Mouse (Mus musculus) kidney, postnatal 0 days (tissue): ENCODE results near the gene Fam131a. TPM values are rescaled to one million over a fixed set of nuclear protein-coding genes. Genes with fewer than 3 reads are reported as not detected.

ENCODE experiments used
- ATAC-seq: fragments of 200-750 bp; cut with Nextera tagmentation; replicated peaks from 2 replicates; pipeline ENCODE4 v1.8.0; 2017; ENCODE audit warnings: low read depth, moderate number of reproducible peaks, moderate TSS enrichment, moderate library complexity; ENCODE audit not compliant: low FRiP score
- DNase-seq: peaks from one replicate; pipeline ENCODE4 v3.0.0-alpha.2; 2016; ENCODE audit warnings: low spot score
- H3K27ac ChIP-seq: fragments of 300-500 bp; sonication (generic); 2 replicates; pipeline ENCODE4 v1.5.1; 2014; ENCODE audit warnings: mild to moderate bottlenecking
- H3K27me3 ChIP-seq: fragments of 300-500 bp; sonication (generic); 2 replicates; pipeline ENCODE4 v1.6.1; 2014; ENCODE audit warnings: low read length, mixed read lengths; ENCODE audit not compliant: insufficient read depth
- H3K36me3 ChIP-seq: fragments of 300-500 bp; sonication (generic); 2 replicates; pipeline ENCODE4 v1.6.1; 2014; ENCODE audit warnings: low read length, mixed read lengths; ENCODE audit not compliant: insufficient read depth
- H3K4me1 ChIP-seq: fragments of 300-500 bp; sonication (generic); replicated peaks from 2 replicates; pipeline ENCODE4 v1.6.1; 2014; ENCODE audit warnings: antibody characterized with exemption, low read length, mixed read lengths; ENCODE audit not compliant: insufficient read depth
- H3K4me2 ChIP-seq: fragments of 300-500 bp; sonication (generic); 2 replicates; pipeline ENCODE4 v1.6.1; 2014; ENCODE audit warnings: mild to moderate bottlenecking, low read length, moderate library complexity, mixed read lengths
- H3K4me3 ChIP-seq: fragments of 300-500 bp; sonication (generic); replicated peaks from 2 replicates; pipeline ENCODE4 v1.5.1; 2014; ENCODE audit warnings: low read depth, low read length
- H3K9ac ChIP-seq: fragments of 300-500 bp; sonication (generic); 2 replicates; pipeline ENCODE4 v1.6.1; 2014; ENCODE audit warnings: low read depth, low read length
- H3K9me3 ChIP-seq: fragments of 300-500 bp; sonication (generic); replicated peaks from 2 replicates; pipeline ENCODE4 v1.6.1; 2016; ENCODE audit warnings: low read length, inconsistent platforms, mixed read lengths
- CTCF ChIP-seq: IDR thresholded peaks from 2 replicates; pipeline ENCODE4 v1.5.1; 2016; ENCODE audit warnings: antibody characterized with exemption, low read depth, mild to moderate bottlenecking, moderate library complexity
- WGBS: fragments of 180-500 bp; shearing (Covaris S2); extraction: QIAGEN DNeasy Blood & Tissue Kit; methylation state at CpG from one replicate; pipeline ENCODE4 v1.1.7; 2014; 5-methylcytosine and 5-hydroxymethylcytosine counted together
- polyA plus RNA-seq: library from polyadenylated mRNA; unstranded; fragments of >200 nt; fragmentation: Nextera tagmentation; extraction: Ambion mirVana; gene quantifications from 2 replicates; pipeline ENCODE4 v1.2.1, GENCODE M21; 2015

Gene Fam131a
- polyA plus RNA-seq, 1 experiment from 2014 or later = 6.9 TPM

GRCm38 (mm10) chr16:20702522-20702893 is 9.5 kb downstream of the Fam131a start:
- peak; percentile 84 for ATAC-seq
- WGBS = 12% methylated on average over 8 of the region's 8 CpGs
- H3K4me2 ChIP-seq = no peak overlapping the region
- H3K27ac ChIP-seq = peak overlapping the region; percentile 62
- peak; percentile 92 for DNase-seq
- H3K4me1 ChIP-seq = peaks cover 7% of the 10 kb centered on the region; the same call in 1 of the 2 replicates
- no peak overlapping the region for H3K4me3 ChIP-seq
- H3K9ac ChIP-seq = no peak overlapping the region; the same call in 1 of the 2 replicates
- no peaks in the 10 kb centered on the region for H3K9me3 ChIP-seq
- H3K27me3 ChIP-seq = no peaks in the 10 kb centered on the region
- no peaks in the 10 kb centered on the region; the same call in 1 of the 2 replicates for H3K36me3 ChIP-seq
- TF ChIP-seq CTCF = peak; percentile 82

DNA sequence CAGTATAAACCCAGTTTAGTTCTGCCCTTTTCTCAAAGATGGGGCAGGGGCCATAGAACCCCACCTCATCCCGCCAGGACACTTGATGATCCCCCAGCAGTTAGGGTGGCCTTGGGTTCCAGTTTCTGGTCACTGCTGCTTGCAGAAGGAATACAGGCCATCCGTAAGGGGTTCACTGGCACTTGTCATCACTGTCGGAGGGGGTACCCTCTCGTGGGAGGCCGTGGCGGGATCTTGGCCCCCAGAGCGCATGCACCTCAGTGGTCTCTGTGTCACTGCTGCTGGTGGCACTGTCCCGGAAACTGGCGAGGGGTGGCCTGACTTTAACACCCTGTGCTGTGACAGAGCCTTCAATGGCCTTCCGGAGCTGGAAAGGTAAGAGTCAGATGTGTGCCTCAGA is 10.0 kb downstream of the Fam131a start:
- ATAC-seq (no peak), DNase-seq (no peak)
- Histone ChIP-seq H3K27ac (no peak overlapping the region), H3K4me3 (no peak overlapping the region), H3K9ac (no peak overlapping the region), H3K27me3 (no peaks in the 10 kb centered on the region), H3K4me1 (peaks cover 7% of the 10 kb centered on the region; the same call in 1 of the 2 replicates), H3K36me3 (peaks cover 4% of the 10 kb centered on the region; the same call in 1 of the 2 replicates), H3K9me3 (no peaks in the 10 kb centered on the region), H3K4me2 (no peak overlapping the region)
- WGBS = 92% methylated on average over 10 of the region's 10 CpGs
- TF ChIP-seq CTCF = no peak

GRCm38 (mm10) chr16:20703699-20704400 is 10.8 kb downstream of the Fam131a start:
- peaks cover 4% of the 10 kb centered on the region; the same call in 1 of the 2 replicates for H3K36me3 ChIP-seq
- WGBS = 84% methylated on average over 6 of the region's 6 CpGs
- DNase-seq = no peak
- no peaks in the 10 kb centered on the region for H3K27me3 ChIP-seq
- no peak overlapping the region for H3K4me2 ChIP-seq
- no peak overlapping the region for H3K27ac ChIP-seq
- peaks cover 7% of the 10 kb centered on the region; the same call in 1 of the 2 replicates for H3K4me1 ChIP-seq
- TF ChIP-seq CTCF = no peak
- H3K4me3 ChIP-seq = no peak overlapping the region
- H3K9ac ChIP-seq = no peak overlapping the region
- ATAC-seq = no peak
- H3K9me3 ChIP-seq = no peaks in the 10 kb centered on the region

DNA sequence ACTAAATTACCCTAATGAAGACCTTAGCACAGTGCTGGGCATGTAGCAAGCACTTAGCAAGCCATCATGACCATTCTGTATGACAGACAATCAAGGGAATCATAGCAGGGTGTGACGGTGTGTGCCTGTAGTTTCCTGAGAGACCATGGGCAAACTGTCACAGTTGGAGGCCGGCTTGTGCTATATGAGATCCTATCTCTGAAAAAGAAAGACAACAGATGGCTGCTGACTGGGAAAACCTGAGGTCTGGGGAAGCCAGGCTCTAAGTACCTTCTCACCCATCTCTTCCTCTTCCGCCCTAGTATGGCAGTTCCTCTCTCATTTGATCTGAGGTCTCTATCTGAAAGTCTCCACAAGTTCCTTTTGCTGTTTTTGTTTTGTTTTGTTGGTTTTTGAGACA is 12.7 kb downstream of the Fam131a start:
- ATAC-seq (no peak), DNase-seq (no peak)
- H3K4me2 ChIP-seq = no peak overlapping the region
- H3K27me3 ChIP-seq = no peaks in the 10 kb centered on the region
- H3K4me1 ChIP-seq = peaks cover 7% of the 10 kb centered on the region; the same call in 1 of the 2 replicates
- peaks cover 8% of the 10 kb centered on the region; the same call in 1 of the 2 replicates for H3K36me3 ChIP-seq
- WGBS = 83% methylated on average over 3 of the region's 3 CpGs
- no peaks in the 10 kb centered on the region for H3K9me3 ChIP-seq
- H3K9ac ChIP-seq = no peak overlapping the region
- no peak for TF ChIP-seq CTCF
- no peak overlapping the region for H3K27ac ChIP-seq
- H3K4me3 ChIP-seq = no peak overlapping the region

DNA sequence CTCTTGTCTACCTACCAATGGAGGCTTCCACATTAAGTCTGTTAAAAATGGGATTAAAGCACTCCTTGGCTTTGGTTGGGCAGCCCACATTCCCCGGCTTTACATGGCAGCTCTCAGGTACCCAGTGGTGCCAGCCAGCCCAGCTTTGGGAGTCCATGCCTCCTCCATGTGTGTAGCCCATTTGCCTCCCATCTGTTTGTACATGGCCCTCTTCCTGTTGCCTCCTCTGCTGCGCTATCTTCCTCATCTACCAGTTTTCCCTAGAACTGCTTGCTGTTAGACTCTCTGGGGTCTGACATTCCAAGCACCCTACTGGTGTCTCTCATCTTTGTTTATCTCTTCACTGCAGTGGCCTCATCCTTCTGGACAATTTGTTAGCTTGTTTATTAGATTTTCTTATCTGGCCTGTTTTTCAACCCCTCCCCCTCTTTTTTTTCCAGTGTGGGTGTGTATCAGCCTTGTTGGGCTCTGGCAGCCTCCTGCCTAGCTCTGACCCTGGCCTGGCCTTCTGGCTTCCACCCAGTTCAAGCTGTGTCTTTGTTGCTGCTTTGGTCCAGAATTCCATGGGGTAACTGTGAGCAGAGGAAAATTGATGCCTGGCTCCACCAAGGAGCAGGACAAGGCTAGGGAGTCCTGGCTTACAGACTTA is 13.5 kb downstream of the Fam131a start:
- no peak overlapping the region for H3K27ac ChIP-seq
- no peaks in the 10 kb centered on the region for H3K27me3 ChIP-seq
- ATAC-seq (no peak), DNase-seq (no peak)
- no peak overlapping the region for H3K4me3 ChIP-seq
- H3K9ac ChIP-seq = no peak overlapping the region
- no peak for TF ChIP-seq CTCF
- peaks cover 9% of the 10 kb centered on the region; the same call in 1 of the 2 replicates for H3K36me3 ChIP-seq
- H3K4me1 ChIP-seq = peaks cover 7% of the 10 kb centered on the region; the same call in 1 of the 2 replicates
- no peak overlapping the region for H3K4me2 ChIP-seq
- WGBS = 86% methylated on average over 2 of the region's 2 CpGs
- no peaks in the 10 kb centered on the region for H3K9me3 ChIP-seq

DNA sequence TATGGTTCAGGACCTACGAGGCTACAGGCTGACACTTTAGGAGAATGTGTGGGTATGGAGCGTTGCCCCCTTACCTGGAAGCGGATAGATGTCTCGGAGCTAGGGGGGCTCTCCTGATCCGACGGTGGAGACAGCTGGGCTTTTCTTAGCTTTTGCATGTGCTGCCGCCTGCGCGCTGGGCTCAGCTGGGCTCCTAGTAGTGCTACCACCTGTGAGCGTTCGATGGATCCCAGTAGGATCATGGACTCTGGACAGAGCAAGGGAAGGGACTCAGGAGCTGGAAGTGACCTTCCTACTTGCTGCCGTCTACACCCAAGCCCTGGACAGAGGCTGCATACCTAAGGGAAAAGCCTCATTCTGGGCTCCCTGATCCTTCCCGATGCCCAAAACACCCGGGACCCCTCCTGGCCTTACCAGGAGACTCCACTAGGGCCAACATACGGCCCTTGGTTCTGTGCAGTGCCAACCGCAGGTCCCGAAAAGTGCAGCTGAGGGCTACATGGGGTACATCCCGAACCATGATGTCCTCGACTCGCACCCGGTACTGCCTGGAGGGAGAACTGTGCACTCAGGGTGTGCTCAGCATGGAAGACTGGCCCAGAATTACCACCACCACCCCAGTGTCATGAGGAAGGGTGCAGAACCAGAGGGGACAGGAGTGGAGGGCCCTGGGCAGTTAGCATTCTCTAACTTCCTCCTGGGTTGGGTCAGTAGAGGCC is 15.3 kb downstream of the Fam131a start:
- Histone ChIP-seq H3K4me3 (no peak overlapping the region), H3K4me1 (no peaks in the 10 kb centered on the region), H3K27ac (no peak overlapping the region), H3K27me3 (no peaks in the 10 kb centered on the region), H3K36me3 (peaks cover 17% of the 10 kb centered on the region; the same call in 1 of the 2 replicates), H3K9me3 (no peaks in the 10 kb centered on the region), H3K9ac (no peak overlapping the region), H3K4me2 (no peak overlapping the region)
- no peak for DNase-seq
- TF ChIP-seq CTCF = no peak
- no peak for ATAC-seq
- WGBS = 93% methylated on average over 21 of the region's 21 CpGs
